Mouse (Mus musculus) brown adipose tissue, adult 24 weeks (tissue): ENCODE measurements around the gene Arrb1. TPM values are rescaled to one million over a fixed set of nuclear protein-coding genes. Genes with fewer than 3 reads are reported as not detected.

ENCODE experiments used
- polyA plus RNA-seq: library from polyadenylated mRNA; stranded (reverse); fragments of >200 nt; gene quantifications from 2 replicates; pipeline ENCODE4 v1.2.4, GENCODE M21; 2012; ENCODE audit not compliant: missing spikeins, insufficient read depth, insufficient read length

Arrb1 gene
- polyA plus RNA-seq, 1 experiment = 14.7 TPM

Other genes with a start within 250 kb of the Arrb1 start
- 245 and 533 TPM in 2 replicates for gene Serpinh1, start 182.2 kb upstream of the Arrb1 start, polyA plus RNA-seq
- 10.1 and 10.9 TPM in 2 replicates for gene Gdpd5, start 154.1 kb upstream of the Arrb1 start, polyA plus RNA-seq
- not detected in 2 replicates for gene Klhl35, start 69.5 kb upstream of the Arrb1 start, polyA plus RNA-seq
- gene Rps3, start 51.7 kb upstream of the Arrb1 start, polyA plus RNA-seq = 458 and 609 TPM in 2 replicates
- 4.5 TPM in 2 replicates for gene Tpbgl, start 91.6 kb downstream of the Arrb1 start, polyA plus RNA-seq
- gene Slco2b1, start 175.9 kb downstream of the Arrb1 start, polyA plus RNA-seq = 8.4 and 9.7 TPM in 2 replicates
- not detected in 2 replicates for gene Olfr520, start 194.8 kb downstream of the Arrb1 start, polyA plus RNA-seq
- not detected in 2 replicates for gene Olfr521, start 228.0 kb downstream of the Arrb1 start, polyA plus RNA-seq